ENCODE assay signal across 18 mouse cellular contexts in genomic region chr5:88972277-88972676, GRCm38 (mm10).
DNase-seq lines count a peak whose midpoint lies in the region; ATAC-seq and TF ChIP-seq lines count a peak whose summit lies in the region.
"Had no signal": no experiment of that assay in that cellular context is flagged by ENCODE, and none has a peak within 500 bp of the region (broad histone marks: within the 10 kb centered on the region; RNA-seq: fewer than 3 reads in every experiment).

No protein-coding gene starts in this region.

- DNase-seq in layer of hippocampus, adult 2 months (ENCODE audit: low spot score in 2 of 2), result no peak
- DNase-seq in layer of hippocampus, adult 9-10 months (ENCODE audit: low spot score), result no peak
- DNase-seq in R1 (ENCODE audit: low read depth, low spot score), result peak; percentile 7
- no peak for DNase-seq in kidney, postnatal 10 days
- DNase-seq: adrenal gland, postnatal 10 days; cerebellum, adult 11 months; cerebellum, adult 8-10 months; gastrocnemius, postnatal 25 days; heart, postnatal 10 days; heart, postnatal 4 days had no signal

- no peak overlapping the region for H3K9ac ChIP-seq in intestine, embryonic 16.5 days (ENCODE audit: low read depth, low read length)
- H3K9ac ChIP-seq: embryonic facial prominence, embryonic 12.5 days; forebrain, embryonic 15.5 days; hindbrain, embryonic 12.5 days had no signal

- H3K4me1 ChIP-seq in intestine, embryonic 16.5 days (ENCODE audit: control insufficient read depth, insufficient read depth, low read length), result peaks cover 3% of the 10 kb centered on the region; the same call in 1 of the 2 replicates
- H3K4me1 ChIP-seq: embryonic facial prominence, embryonic 12.5 days; forebrain, embryonic 15.5 days had no signal

- no peak overlapping the region for H3K4me2 ChIP-seq in intestine, embryonic 16.5 days (ENCODE audit: low read depth, low read length)
- H3K4me2 ChIP-seq: embryonic facial prominence, embryonic 12.5 days; forebrain, embryonic 15.5 days; hindbrain, embryonic 12.5 days had no signal

- H3K27ac ChIP-seq in layer of hippocampus, adult 2 months, result peak overlapping the region; percentile 24; the same call in 1 of the 2 replicates
- H3K27ac ChIP-seq in intestine, embryonic 16.5 days (ENCODE audit: low read length), result peak overlapping the region; percentile 74
- H3K27ac ChIP-seq: embryonic facial prominence, embryonic 12.5 days; forebrain, embryonic 15.5 days; hindbrain, embryonic 12.5 days had no signal

- no peak for TF ChIP-seq CTCF in layer of hippocampus, adult 2 months (conservative IDR thresholded peaks at IDR 0.05)

- H3K36me3 ChIP-seq in intestine, embryonic 16.5 days (ENCODE audit: control insufficient read depth, insufficient read depth, low read length), result no peaks in the 10 kb centered on the region
- H3K36me3 ChIP-seq: embryonic facial prominence, embryonic 12.5 days; forebrain, embryonic 15.5 days; hindbrain, embryonic 12.5 days had no signal

- no peak overlapping the region for H3K4me3 ChIP-seq in layer of hippocampus, adult 2 months
- H3K4me3 ChIP-seq in intestine, embryonic 16.5 days (ENCODE audit: low read length), result no peak overlapping the region
- H3K4me3 ChIP-seq: embryonic facial prominence, embryonic 12.5 days; forebrain, embryonic 15.5 days; hindbrain, embryonic 12.5 days had no signal

- WGBS in intestine, embryonic 16.5 days, result 49% methylated on average over 7 of the region's 7 CpGs

- ATAC-seq in intestine, embryonic 16.5 days, result peak; percentile 83
- ATAC-seq in megakaryocyte-erythroid progenitor cell, adult 5-6 weeks (replicated peaks; ENCODE audit: low FRiP score, low TSS enrichment, poor library complexity, severe bottlenecking), result peak; percentile 47; the same call in 1 of the 2 replicates
- no peak for ATAC-seq in monocyte, adult 5-6 weeks (replicated peaks; ENCODE audit: insufficient number of reproducible peaks, low FRiP score, low TSS enrichment, poor library complexity, severe bottlenecking)
- ATAC-seq: forebrain, embryonic 15.5 days; hindbrain, embryonic 16.5 days had no signal

- H3K27me3 ChIP-seq in intestine, embryonic 16.5 days (replicated peaks; ENCODE audit: control insufficient read depth, insufficient read depth, low read length), result no peaks in the 10 kb centered on the region
- H3K27me3 ChIP-seq: CH12.LX; embryonic facial prominence, embryonic 12.5 days; forebrain, embryonic 15.5 days; hindbrain, embryonic 12.5 days had no signal

- no peaks in the 10 kb centered on the region for H3K9me3 ChIP-seq in intestine, embryonic 16.5 days (ENCODE audit: control insufficient read depth, low read length)
- H3K9me3 ChIP-seq: embryonic facial prominence, embryonic 12.5 days; forebrain, embryonic 15.5 days; hindbrain, embryonic 12.5 days had no signal
